Mouse (Mus musculus) ES-Bruce4 (cell line): Measurements from ENCODE around the gene Gm21983. TPM values are rescaled to one million over a fixed set of nuclear protein-coding genes. Genes with fewer than 3 reads are reported as not detected.

Experiments used
- H3K27ac ChIP-seq: 2 replicates; pipeline ENCODE4 v1.5.1; 2012; ENCODE audit warnings: low read length, inconsistent platforms; ENCODE audit not compliant: insufficient read depth
- H3K27me3 ChIP-seq: 2 replicates; pipeline ENCODE4 v1.6.1; 2012; ENCODE audit warnings: mild to moderate bottlenecking, low read length, inconsistent platforms; ENCODE audit not compliant: control insufficient read depth, poor library complexity, insufficient read depth, severe bottlenecking
- H3K36me3 ChIP-seq: 2 replicates; pipeline ENCODE4 v1.6.1; 2012; ENCODE audit warnings: inconsistent platforms, mild to moderate bottlenecking, low read length, moderate library complexity; ENCODE audit not compliant: control insufficient read depth, poor library complexity, insufficient read depth, severe bottlenecking
- H3K4me1 ChIP-seq: one replicate; pipeline ENCODE4 v1.8.1; 2011; ENCODE audit warnings: low read length; ENCODE audit not compliant: control insufficient read depth, insufficient read depth
- H3K4me3 ChIP-seq: 2 replicates; pipeline ENCODE4 v1.5.1; 2011; ENCODE audit warnings: low read depth, mild to moderate bottlenecking, low read length
- H3K9ac ChIP-seq: 2 replicates; pipeline ENCODE4 v1.6.1; 2012; ENCODE audit warnings: low read depth, mild to moderate bottlenecking, inconsistent platforms; ENCODE audit not compliant: poor library complexity, severe bottlenecking
- H3K9me3 ChIP-seq: replicated peaks from 2 replicates; pipeline ENCODE4 v1.6.1; 2012; ENCODE audit warnings: mild to moderate bottlenecking, low read length, inconsistent platforms; ENCODE audit not compliant: control insufficient read depth, poor library complexity, insufficient read depth, severe bottlenecking
- CTCF ChIP-seq: IDR thresholded peaks from one replicate; pipeline ENCODE4 v1.8.1; 2011; ENCODE audit warnings: low read depth, low read length
- EP300 ChIP-seq: IDR thresholded peaks from 2 replicates; pipeline ENCODE4 v1.6.1; 2011; ENCODE audit warnings: low read depth, low read length; ENCODE audit not compliant: insufficient read depth
- POLR2A ChIP-seq: IDR thresholded peaks from one replicate; pipeline ENCODE4 v1.8.1; 2011; ENCODE audit warnings: low read length; ENCODE audit not compliant: insufficient read depth
- polyA plus RNA-seq: library from polyadenylated mRNA; stranded (reverse); fragments of >200 nt; gene quantifications from 2 replicates; pipeline ENCODE4 v1.2.4, GENCODE M21; 2011; ENCODE audit warnings: low read depth; ENCODE audit not compliant: missing spikeins, insufficient read depth, insufficient read length

Gene Gm21983
- polyA plus RNA-seq, 1 experiment = not detected

DNA sequence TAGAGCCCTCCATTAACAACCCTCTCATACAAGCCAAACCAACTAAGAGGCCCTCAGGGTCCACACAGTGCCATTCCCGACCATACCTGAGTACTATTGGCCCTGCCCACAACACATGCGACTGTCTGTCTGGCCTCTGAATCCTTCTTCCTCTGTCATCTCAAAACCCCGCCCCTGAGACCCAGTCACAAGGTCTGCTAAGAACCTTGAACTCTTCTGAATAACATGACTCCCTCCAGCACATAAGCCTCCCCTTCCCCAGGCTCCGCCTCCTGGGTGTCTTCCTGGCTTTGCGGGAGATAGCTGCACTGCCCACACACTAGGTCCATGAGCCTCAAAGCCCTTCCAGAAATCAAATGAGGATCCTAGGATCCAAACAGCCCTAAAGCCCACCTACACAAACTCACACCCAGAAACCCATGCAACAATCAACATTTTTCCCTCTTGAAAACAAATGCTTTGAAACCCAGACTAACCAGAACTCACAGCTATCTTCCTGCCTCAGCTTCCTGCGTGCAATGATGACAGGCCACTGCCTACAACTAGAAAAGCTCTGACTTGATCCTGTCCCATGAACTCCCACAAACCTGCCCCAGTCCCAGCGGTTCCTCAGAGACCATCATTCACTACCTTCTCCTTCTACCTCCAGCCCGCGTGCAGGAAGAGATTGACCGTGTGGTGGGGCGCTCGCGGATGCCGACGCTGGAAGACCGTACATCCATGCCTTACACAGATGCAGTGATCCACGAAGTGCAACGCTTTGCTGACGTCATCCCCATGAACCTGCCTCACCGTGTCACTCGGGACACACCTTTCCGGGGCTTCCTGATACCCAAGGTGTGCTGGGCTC, 50.1 kb downstream of the Gm21983 start:
- H3K4me1 ChIP-seq = peaks cover 2% of the 10 kb centered on the region
- no peak overlapping the region for H3K9ac ChIP-seq

DNA sequence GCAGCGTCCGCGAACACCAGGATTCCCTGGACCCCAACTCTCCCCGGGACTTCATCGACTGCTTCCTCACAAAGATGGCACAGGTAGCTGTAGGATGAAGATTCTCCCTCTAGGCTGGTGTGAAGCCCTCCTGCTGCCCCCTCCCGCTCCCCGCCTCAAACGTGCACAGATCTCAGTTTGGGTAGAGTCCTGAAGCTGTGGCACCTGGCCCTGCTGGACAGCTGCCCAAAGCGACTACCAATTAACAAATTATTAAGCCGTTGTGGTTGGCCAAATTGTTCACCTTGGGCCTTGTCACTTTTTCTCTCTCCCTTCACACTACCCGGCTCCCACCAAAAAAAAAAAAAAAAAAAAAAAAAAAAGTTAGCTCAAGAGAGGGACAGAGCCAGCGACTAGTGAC, 51.1 kb downstream of the Gm21983 start:
- TF ChIP-seq CTCF = no peak
- TF ChIP-seq EP300 = no peak
- TF ChIP-seq POLR2A = no peak
- H3K36me3 ChIP-seq = no peaks in the 10 kb centered on the region
- no peaks in the 10 kb centered on the region for H3K9me3 ChIP-seq
- H3K9ac ChIP-seq = no peak overlapping the region
- H3K27me3 ChIP-seq = no peaks in the 10 kb centered on the region
- no peak overlapping the region for H3K4me3 ChIP-seq
- H3K4me1 ChIP-seq = peaks cover 2% of the 10 kb centered on the region
- no peak overlapping the region for H3K27ac ChIP-seq

More for the DNA sequence above, 50.1 kb downstream of the Gm21983 start:
- H3K27me3 ChIP-seq = no peaks in the 10 kb centered on the region
- H3K9me3 ChIP-seq = no peaks in the 10 kb centered on the region
- H3K36me3 ChIP-seq = no peaks in the 10 kb centered on the region
- TF ChIP-seq CTCF = no peak
- no peak for TF ChIP-seq EP300
- no peak for TF ChIP-seq POLR2A
- H3K27ac ChIP-seq = no peak overlapping the region
- peak overlapping the region; percentile 45 for H3K4me3 ChIP-seq

DNA sequence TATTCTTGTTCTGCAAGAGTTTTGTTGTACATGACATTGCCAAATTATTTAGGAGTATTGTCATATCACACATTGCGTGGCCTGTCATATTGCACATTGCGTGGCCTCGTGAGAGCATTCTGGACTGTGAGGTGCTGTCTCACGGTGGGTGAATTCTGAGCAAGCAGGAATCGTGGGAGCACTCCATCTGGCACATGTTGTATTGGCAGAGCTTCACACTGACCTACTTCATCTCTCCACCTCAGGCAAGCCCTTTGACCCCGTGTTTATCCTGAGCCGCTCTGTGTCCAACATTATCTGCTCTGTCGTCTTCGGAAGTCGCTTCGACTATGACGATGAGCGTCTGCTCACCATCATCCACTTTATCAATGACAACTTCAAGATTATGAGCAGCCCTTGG, 51.9 kb downstream of the Gm21983 start:
- Histone ChIP-seq H3K4me1 (peaks cover 2% of the 10 kb centered on the region), H3K9ac (no peak overlapping the region), H3K27me3 (no peaks in the 10 kb centered on the region), H3K4me3 (no peak overlapping the region), H3K36me3 (no peaks in the 10 kb centered on the region), H3K9me3 (no peaks in the 10 kb centered on the region), H3K27ac (no peak overlapping the region)
- TF ChIP-seq EP300 (no peak), CTCF (no peak), POLR2A (no peak)

DNA sequence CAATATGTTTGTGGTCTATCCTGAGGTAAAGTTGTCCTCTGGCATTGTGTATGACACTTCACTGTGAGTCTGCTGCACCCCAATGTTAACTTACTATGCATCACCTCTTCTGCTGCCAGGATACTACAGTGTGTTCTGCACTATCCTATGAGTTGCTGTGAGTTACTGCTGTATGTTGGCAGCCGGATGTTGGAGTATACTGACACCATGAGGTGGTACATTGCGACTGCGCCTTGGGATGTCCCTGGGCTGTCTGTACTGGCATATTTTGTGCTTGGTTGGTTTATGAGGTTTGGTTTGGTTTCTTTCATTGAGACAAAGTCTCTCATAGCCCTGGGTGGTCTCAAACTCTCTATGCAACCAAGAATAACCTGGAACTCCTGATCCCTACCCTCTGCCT, 52.7 kb downstream of the Gm21983 start:
- Histone ChIP-seq H3K9me3 (no peaks in the 10 kb centered on the region), H3K27ac (no peak overlapping the region), H3K27me3 (no peaks in the 10 kb centered on the region), H3K36me3 (no peaks in the 10 kb centered on the region), H3K4me1 (peaks cover 2% of the 10 kb centered on the region), H3K9ac (no peak overlapping the region), H3K4me3 (no peak overlapping the region)
- TF ChIP-seq CTCF (peak; percentile 80), EP300 (no peak)

DNA sequence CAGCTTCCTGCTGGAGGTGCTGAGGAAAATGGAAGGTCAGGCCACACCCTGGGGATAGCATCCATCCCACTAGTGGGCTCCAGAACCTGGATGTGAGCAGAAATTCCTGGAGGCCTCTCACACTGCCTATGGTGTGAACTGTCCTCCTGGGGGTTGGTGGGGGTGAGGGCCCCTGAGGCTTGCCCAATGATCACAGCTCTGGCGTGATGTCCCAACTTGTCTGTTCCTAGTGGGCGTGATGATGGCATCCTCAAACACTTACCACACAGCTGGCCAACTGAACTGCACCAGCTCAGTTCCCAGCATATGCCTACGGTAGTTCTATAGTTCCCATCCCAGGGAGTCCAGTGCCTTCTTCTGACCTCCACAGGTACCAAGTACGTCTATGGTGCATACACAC, 55.9 kb downstream of the Gm21983 start:
- H3K27me3 ChIP-seq = no peaks in the 10 kb centered on the region
- no peaks in the 10 kb centered on the region for H3K9me3 ChIP-seq

DNA sequence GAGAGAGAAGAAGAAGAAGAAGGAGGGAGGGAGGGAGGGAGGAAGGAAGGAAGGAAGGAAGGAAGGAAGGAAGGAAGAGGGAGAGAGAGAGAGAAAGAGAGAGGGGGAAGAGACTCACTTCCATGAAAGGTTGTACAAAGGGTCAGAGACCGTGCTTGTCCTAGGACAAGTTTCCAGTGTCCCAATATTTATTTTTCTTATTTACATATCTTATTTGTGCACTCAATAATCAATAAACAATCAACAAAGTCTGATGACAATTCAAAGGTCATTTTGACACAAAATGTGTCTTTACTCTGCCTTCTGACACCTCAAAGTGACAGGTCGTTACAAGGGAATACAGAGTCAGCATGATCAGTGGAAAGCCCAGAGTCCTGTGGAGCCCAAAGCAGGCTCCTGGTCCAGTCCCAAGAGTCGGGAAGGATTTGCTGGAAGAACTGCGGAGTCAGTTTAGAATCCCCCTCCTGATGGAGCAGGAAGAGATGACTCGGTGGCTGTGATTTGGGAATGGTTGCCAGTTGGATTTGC, 56.5 kb downstream of the Gm21983 start:
- H3K36me3 ChIP-seq = no peaks in the 10 kb centered on the region
- no peak overlapping the region for H3K9ac ChIP-seq
- no peak overlapping the region for H3K4me3 ChIP-seq
- no peaks in the 10 kb centered on the region for H3K9me3 ChIP-seq
- H3K27me3 ChIP-seq = no peaks in the 10 kb centered on the region
- H3K4me1 ChIP-seq = no peaks in the 10 kb centered on the region
- TF ChIP-seq POLR2A (no peak), EP300 (no peak), CTCF (no peak)
- no peak overlapping the region for H3K27ac ChIP-seq

More for the DNA sequence above, 55.9 kb downstream of the Gm21983 start:
- Histone ChIP-seq H3K4me1 (no peaks in the 10 kb centered on the region), H3K36me3 (no peaks in the 10 kb centered on the region), H3K4me3 (no peak overlapping the region), H3K27ac (no peak overlapping the region), H3K9ac (no peak overlapping the region)
- TF ChIP-seq CTCF (no peak), POLR2A (no peak), EP300 (no peak)
